Mouse (Mus musculus) kidney, adult 10 weeks (tissue): Measurements from ENCODE around the gene Sec61a2. TPM values are rescaled to one million over a fixed set of nuclear protein-coding genes. Genes with fewer than 3 reads are reported as not detected.

ENCODE experiments used
- polyA plus RNA-seq: library from polyadenylated mRNA; stranded (reverse); fragments of 350-450 nt; fragmentation: Illumina TruSeq; extraction: RNeasy Lipid Tissue Mini Kit (QIAGEN cat#74804); gene quantifications from one replicate; pipeline ENCODE4 v1.2.3, GENCODE M21; 2014; ENCODE audit warnings: low read depth, low replicate concordance

The Sec61a2 gene
- polyA plus RNA-seq: 19.8 TPM

DNA sequence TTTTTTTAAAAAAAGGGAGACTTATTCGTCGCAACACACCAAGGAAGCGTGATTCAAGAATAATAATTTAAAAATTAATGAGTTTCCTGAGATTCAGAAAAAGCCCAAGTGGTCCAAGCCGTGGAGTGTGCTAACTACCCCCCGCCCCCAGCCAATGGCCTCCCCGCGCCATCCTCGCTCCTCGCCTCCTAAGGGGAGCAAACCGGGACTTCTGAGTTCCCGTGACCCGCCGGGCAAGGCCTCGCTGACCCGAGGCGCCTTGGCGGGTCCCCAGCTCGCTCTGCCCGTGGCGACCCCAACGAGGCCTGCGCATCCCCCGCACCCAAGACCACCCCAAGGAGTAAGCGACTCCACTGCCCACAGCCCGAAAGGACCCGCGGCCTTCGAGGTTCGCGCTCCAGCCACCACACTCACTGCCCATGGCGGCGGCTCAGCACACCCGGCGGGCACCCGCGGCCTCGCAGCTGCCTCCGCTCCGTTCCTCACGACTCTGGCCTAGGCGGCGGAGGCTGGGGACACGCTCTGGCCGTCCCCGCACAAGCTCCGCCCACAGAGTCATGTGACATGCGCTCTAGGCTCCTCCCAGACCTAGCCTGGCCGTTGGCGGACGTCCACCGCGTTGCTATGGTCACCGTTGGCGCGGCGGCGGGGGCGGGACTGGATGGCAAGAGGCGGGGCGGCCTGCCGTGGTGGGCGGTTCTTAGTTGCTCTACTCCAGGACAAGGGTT lies at the start of gene Sec61a2:
TSS of gene Sec61a2 (minus strand) at position 590 of the 728 bp plus-strand sequence.

DNA sequence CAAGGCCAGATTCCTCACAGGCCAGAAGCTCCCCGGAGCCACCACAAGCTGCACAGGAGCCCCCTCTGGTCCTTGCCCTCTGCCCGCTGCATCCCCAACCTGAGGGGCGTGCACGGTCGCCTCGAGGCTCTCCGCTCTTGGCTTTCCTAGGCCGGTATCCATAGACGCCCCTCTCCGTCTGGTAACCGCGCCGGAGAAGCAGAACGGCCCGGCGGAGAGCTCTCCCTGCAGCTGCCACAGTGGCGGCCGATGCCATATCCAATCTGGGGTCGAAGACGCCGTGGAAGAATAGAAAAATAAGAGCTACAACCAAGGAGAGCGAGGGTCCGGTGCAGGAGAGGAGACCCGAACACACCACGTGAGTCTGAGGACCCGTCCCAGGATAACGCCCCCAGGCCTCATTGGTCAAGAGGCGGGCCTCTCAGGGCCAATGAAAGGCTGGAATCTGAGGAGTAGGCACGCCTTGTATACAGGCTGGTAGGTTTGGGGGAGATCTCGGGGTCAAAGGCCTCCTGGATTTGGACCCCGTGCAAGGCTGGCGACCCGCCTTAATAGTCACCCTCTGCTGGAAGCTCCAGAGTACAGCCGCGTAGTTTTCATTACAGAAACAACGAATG lies 47.3 kb upstream of the Sec61a2 start, which contains the start of gene Dhtkd1:
TSS of gene Dhtkd1 (minus strand) at position 377 of the 617 bp plus-strand sequence.

DNA sequence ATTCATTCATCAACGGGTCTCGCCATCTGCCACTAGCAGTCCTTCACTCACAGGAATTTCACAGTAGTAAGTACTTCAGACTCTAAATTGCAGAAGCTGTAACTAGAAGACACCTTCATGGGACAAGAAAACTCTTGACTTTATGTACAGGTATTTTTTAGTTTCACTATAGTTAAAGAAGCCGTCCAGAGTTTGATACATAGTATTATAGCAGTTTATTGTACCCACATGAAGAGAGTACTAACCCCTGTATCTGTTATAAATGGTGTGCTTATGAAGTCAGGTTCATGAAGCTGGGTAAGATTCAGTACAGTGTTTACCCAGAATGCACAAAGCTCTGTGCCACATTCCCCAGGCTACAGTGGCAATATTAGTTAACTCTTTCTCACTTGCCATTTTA lies 32.4 kb downstream of the Sec61a2 start, which contains the start of gene Gm13199:
TSS of gene Gm13199 (minus strand) at position 101 of the 400 bp plus-strand sequence.

DNA sequence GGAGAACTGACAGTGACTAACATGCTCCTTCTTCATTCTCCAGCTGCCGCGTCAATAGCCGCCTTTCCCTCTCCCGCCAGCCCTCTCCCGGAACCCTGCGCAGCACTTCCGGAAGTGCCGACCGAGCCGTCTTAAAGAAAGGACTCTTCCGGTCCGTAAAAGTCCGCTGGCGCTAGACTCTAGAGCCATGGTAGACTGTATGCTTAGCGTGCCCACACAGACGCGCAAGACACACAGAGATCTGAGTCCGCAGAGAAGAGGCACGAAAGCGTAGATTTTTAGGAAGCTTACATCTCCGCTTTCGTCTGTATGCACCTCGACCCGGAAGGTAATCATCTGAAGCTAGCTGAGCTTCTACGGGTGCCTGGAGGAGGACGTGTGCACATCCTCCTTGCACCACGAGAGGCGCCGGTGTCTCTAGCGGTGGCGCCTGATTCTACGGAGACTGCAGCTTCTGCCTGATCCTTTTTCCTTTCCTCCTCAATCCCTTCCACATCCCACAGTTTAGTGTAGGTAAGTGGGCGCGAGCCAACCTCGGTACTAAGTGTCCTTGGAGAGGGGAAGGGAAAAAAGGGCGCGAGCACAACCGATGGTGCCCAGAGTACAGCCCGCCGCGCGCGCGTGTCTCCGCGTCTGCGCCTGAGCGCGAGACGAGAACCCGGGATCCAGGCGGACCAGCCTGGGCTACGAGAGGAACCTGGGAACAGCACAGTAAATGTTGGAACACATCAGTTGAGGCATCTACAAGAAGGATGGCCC lies 50.2 kb downstream of the Sec61a2 start, which contains the start of the genes Nudt5 and Cdc123:
TSS of gene Nudt5 (plus strand) at position 147 of the 759 bp plus-strand sequence.
TSS of gene Cdc123 (minus strand) at position 292 of the 759 bp plus-strand sequence.

Other genes starting within 250 kb of the Sec61a2 start
- gene Camk1d, start 180.9 kb downstream of the Sec61a2 start, polyA plus RNA-seq: 1.5 TPM
- 32.2 TPM for gene Nudt5, start 50.4 kb downstream of the Sec61a2 start, polyA plus RNA-seq
- 205 TPM for gene Cdc123, start 50.3 kb downstream of the Sec61a2 start, polyA plus RNA-seq
- gene Gm13199, start 32.5 kb downstream of the Sec61a2 start, polyA plus RNA-seq: not detected
- 22.0 TPM for gene Dhtkd1, start 47.4 kb upstream of the Sec61a2 start, polyA plus RNA-seq
- 46.5 TPM for gene Upf2, start 56.0 kb upstream of the Sec61a2 start, polyA plus RNA-seq
- 4.3 TPM for gene Proser2, start 234.8 kb upstream of the Sec61a2 start, polyA plus RNA-seq